Mouse (Mus musculus): ENCODE results near the gene Spred2.

Spred2 gene

DNA sequence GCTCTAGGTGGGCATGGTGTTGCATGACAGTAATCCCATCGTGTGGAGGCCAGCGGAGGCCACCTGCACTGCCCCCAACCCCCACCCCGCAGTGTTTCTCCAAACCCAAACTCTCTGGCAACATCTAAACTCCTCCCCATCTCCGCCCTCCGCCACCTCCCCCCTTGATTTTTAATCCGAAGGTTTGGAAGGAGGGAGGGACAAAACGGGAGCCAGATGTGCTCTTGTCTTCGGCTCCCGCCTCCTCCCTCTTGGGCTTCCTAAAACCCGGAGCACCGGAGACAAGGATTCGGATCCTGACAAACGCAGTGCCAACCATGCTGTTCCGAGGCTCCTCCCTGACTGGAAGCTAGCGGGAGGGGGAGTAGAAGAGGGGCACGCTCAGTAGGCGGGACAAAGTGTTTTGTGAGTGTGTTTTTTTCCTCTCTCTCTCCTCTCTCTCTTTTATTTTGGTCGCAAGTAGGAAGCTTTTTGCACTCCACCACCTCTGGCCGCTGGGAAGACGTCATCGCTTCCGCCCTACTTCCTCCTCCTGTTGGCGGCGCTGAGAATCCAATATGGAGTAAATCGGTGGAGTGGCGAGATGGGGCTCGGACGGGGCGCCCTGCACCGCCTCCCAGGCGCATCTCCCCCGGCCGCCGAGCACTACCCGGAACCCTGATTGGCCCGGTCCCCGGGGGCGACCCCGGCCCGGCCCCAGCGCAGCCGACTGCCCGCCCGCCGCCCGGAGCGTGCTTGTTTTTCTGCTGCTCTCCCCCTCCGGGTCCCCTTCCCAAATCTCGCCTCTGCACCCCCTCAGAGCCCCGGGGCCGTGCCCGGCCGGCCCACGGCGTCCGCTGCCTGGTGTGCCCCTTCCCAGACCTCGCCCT is at the start of gene Spred2:
Spred2 (plus strand) TSS at position 488 of the 869 bp plus-strand sequence.
- peak; percentile 95 for DNase-seq (ENCODE audit: inconsistent ontology term)

DNA sequence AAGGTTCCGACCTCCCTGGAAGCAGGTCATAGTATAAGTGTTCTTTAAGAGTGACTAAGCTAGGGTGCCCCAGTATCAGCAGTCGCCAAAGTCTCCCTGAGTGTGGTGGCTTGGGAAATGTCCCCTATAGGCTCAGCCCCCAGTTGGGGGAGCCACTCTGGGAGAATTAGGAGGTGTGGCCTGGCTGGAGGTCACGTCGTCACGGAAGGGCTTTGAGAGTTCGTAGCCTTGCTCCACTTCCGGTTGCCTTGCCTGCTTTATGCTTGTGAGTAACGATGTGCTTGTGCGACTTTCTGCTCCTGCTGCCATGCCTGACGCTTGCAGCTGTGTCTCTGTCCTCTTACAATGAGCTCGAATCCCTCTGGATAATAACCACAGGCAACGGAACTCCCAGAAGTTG is 48.6 kb upstream of the Spred2 start:
- no peak for DNase-seq (ENCODE audit: inconsistent ontology term)

DNA sequence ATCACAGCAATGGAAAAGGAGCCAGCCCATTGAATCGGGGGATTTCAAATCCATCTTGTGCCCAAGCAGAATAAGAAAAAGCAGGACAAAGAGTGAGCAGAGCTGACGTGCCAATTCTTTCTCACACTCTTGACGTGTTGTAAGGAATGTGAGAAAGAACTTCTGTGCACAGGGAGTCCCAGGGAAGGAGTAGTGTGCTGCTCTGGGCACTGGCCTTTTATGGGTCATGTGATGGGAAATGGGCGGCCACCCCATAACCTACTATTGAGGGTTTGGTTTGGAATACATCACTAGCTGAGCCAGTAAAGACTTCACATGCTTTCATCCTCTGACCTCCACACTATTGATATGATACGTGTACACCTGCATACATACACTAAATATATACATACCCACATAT is 48.2 kb upstream of the Spred2 start:
- no peak for DNase-seq (ENCODE audit: inconsistent ontology term)

DNA sequence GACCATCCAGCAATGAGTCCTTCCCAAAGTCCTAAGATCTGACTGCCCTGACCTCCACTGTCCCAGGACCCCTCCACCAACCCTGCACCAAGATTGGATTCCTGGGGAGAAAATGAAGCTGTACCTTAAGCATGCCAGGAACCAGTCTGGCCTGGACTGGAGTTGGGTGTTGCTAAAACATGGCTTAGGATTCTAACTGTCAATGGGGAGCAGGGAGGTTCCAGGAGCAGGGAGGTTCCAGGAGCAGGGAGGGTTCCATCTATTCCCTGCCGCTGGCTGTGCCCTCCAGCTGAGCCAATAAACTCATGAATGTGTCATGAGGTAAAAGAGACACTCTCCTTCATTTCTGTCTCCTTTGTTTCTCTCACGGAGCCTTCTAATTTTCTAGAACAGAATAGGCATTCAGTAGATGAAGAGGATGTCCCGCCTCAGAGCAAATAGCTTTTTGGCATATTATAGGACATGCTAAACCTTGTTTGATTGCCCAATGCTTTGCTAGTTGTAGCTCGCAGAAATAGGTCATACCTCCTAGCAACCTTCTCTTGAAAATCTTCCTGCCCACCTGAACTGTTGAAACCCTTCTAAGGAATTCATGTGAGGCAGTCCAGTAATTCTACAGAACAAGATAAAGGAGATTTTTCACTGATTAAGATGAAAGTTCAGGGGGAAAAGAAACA is 46.8 kb upstream of the Spred2 start:
- DNase-seq (ENCODE audit: inconsistent ontology term): no peak

DNA sequence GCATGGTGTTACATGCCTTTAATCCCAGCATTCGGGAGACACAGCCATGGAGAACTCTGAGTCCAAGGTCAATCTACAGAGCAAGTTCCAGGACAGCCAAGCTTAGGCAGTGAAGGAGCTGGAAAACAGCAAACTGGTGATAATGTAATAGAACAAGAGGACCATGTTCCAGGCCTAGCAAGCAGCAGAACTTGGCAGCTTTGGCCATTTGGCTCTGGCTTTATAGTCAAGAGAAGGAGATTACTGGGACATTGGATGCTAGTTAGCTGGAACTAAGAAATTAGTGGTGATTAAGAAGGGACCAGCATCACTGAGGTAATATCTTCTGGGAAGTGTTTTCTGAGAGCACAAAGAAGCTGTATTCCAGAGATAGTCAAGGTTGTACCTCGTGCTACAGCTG is 42.8 kb upstream of the Spred2 start:
- no peak for DNase-seq (ENCODE audit: inconsistent ontology term)

DNA sequence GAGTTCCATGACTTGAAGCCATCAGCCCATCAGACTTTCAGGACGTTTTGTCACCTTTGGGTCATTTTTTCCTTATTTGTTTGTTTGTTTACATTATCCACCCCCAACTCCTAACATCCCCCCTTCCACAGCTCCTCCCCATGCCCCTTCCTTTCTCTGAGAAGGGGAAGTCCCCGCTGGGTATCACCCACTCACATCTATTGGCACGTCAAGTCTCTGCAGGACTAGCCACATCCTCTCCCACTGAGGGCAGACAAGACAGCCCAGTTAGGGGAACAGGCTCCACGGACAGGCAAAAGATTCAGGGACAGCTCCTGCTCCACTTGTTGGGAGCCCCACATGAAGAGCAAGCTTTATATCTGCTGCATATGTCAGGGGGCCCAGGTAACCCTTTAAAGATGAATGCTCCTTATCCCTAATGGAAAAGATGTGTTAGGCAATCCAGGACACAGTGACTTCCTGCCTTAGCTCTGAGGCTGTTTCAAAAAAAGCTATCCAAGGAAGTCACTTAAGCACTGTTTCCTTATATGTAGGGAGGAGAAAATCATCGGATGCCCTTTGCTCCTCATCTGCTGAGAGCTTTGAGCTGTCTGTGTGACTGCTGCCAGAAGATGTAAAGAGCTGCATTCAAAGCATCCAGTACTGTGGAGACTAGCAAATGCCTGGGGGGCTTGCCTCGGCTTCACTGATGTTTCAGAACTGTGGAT is 33.3 kb upstream of the Spred2 start:
- no peak for DNase-seq (ENCODE audit: inconsistent ontology term)

DNA sequence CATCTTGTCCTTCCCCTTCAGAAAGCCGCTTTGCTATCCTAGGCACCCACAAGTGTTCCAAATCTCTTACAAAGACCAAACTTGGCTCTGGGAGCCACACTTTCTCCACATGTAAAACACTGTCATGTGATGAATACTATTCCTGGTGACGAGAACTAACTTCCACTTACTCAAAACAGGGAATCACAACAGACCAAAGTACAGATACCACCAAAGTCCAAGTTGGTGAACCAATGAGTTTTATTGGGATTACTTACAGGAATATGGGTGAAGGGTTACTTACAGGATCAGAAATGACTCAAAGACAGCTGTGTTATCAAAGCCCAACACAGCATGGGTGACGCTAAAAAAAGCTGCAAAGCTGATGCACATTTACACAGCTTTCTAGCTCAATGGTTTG is 30.9 kb upstream of the Spred2 start:
- DNase-seq (ENCODE audit: inconsistent ontology term): no peak

DNA sequence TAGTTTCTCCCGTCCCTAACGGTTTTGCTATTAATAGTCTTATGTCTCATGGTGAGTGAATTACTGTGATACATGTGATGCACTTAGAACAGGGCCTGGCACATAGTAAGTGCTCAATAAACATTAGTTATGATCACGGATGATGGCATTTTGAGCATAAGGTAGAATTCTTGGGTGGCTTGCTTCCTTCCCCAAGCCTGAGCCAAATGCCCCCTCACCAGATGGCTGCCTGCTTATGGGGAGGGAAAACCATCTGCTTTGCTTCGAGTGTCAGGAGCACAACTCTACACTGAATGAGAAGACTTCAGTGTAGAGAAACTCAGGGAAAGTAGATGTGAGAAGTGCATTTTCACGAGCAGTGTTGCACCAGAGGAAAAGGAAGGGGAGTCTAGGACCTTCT is 24.6 kb upstream of the Spred2 start:
- no peak for DNase-seq (ENCODE audit: inconsistent ontology term)

DNA sequence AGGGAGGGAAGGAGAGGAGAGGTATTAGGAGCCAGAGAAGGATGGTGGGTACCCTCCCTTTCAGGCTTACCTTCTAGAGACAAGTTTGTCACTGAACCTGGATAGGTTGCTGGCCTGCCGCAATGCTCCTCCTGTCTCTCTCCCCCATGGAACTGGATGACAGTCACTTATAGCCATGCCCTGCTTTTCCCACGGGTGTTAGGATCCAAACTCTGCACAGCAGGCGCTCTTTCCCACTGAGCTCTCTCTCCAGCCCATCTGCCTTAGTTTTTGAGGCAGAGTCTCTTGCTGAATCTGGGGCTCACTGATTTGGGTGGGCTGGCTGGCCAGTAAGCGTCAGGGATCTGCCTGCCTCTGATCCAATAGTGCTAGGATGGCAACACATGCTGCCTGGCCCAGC is 23.5 kb upstream of the Spred2 start:
- no peak for DNase-seq (ENCODE audit: inconsistent ontology term)

DNA sequence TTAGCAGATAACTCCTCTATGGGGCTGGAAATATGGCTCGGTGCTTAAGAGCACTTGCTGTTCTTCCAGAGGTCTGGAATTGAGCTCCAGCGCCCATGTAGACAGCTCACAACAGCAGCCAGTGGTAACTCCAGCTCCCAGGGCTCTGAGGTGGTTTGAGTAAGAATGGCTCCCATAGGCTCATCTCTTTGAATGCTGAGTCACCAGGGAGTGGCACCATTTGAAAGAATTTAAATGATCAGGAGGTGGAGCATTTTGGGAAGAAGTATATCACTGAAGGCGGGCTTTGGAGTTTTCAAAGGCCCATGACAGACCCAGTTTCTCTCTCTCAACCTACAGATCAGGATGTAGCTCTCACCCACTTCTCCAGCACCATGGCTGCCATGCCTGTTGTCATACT is 13.0 kb upstream of the Spred2 start:
- DNase-seq (ENCODE audit: inconsistent ontology term): no peak

DNA sequence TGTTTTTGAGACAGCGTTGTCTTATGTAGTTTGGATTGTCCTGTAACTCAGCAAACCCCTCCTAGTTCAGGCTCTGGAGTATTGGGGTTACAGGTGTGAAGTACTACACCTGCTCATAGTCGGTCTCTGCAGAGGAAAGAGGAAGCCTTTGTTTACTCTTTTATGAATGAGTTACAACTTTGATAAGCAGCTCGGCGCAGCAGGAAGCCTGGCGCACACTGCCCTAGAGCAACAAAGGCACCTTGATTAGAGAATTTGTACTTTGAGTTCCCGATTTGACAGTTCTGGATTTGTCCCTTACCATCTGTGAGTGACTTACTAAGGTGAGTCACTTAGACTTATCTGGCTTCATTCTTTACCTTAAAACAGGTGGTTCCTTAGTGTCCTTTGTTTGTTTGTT is 12.0 kb upstream of the Spred2 start:
- DNase-seq (ENCODE audit: inconsistent ontology term): no peak

DNA sequence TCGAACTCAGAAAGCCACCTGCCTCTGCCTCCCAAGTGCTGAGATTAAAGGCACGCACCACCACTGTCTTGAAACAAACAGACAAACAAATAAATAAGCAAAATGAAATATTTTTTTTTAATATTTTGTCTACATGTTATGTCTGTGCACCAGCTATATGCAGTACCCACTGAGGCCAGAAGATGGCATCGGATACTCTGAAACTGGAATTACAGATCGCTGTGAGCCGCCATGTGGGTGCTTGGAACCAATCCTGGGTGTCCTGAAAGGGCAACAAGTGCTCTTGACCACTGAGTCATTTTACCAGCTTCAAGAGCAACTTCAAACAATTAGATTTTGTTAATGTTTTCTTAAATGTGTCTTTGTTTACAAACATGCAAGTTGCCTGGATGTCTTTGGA is 11.5 kb upstream of the Spred2 start:
- no peak for DNase-seq (ENCODE audit: inconsistent ontology term)

DNA sequence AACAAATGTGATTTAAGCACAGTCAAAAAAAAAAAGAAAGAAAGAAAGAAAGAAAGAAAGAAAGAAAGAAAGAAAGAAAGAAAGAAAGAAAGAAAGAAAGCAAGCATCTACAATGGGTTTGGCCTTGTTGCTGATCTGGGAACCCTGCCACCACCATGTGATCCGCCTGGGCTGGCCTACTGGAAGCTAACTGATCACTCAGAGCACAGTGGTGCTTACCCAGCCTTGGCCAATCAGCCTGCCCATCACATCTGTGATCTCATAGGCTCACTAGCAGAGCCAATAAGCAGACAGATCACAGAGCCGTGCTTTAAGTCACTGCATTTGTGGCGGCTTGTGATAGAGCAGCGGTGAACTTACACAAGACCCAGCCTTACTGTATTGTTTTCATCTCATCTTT is 10.4 kb upstream of the Spred2 start:
- no peak for DNase-seq (ENCODE audit: inconsistent ontology term)

DNA sequence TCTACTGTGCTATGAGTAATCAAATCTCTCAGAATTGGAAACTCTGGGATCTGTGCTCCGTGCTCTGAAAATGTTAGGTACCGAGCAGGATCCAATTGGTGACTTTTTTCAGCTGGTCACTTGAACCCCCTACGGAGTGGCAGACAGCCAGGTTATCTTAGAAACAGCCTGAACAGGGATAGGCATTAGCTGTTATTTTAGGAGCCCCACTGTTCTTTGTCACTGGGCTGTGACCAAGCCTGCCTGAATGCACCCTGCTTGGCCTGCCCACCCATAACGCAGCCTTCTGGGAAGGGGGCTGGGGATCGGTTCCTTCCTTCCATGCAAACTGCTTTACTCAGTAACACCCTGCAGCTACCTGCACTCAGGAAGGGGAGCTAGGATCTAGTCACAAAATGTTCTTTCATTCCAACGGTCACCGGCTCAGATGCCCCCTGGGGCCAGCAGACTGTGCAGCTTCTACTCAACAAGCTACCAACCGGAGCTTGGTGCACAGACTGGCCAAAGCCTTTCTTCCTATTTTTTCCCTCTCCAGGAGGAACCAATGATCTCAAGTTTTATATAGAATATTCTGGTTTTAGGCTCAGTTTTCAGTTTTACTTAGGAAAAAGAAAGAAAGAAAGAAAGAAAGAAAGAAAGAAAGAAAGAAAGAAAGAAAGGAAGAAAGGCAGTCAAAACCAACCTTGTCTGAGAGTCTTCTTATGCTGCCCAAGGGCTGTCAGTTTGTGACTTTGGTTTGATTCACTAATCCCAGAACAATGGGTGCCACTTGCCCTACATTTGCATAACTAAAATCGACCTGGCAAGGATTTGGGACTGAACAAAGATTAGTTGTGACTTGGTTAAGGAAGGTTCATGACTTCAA is 6.6 kb upstream of the Spred2 start:
- DNase-seq (ENCODE audit: inconsistent ontology term): no peak

DNA sequence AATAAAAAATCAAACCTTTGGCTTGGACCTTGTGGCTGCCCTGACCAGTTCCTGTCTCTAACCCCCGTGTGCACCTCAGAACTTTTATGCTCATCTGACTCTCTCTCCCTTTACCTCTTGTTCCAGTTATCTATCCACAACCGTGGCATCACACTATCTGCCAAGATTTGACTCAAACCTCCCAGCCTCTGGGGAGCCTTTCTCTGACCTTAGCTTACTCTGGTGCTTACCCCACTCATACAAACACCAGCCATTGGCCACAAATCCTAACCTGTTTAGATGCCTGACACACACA is 6.0 kb upstream of the Spred2 start:
- no peak for DNase-seq (ENCODE audit: inconsistent ontology term)

DNA sequence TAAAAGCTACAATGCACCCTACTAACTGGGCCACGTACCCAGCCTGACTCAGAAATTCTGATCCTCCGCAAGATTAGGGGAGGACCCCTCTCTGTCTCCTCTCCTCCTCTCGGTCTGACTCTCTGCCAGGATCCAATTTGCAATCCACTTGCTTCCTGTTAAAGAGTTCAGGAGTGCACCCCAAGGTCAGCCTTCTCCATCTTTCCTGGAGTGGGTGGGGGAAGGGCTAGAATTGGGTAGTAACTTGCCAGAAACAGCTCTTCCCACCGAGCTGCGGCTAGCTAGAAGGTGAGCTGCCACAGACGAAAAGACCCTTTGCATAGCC is 4.8 kb upstream of the Spred2 start:
- peak; percentile 65 for DNase-seq (ENCODE audit: inconsistent ontology term)

DNA sequence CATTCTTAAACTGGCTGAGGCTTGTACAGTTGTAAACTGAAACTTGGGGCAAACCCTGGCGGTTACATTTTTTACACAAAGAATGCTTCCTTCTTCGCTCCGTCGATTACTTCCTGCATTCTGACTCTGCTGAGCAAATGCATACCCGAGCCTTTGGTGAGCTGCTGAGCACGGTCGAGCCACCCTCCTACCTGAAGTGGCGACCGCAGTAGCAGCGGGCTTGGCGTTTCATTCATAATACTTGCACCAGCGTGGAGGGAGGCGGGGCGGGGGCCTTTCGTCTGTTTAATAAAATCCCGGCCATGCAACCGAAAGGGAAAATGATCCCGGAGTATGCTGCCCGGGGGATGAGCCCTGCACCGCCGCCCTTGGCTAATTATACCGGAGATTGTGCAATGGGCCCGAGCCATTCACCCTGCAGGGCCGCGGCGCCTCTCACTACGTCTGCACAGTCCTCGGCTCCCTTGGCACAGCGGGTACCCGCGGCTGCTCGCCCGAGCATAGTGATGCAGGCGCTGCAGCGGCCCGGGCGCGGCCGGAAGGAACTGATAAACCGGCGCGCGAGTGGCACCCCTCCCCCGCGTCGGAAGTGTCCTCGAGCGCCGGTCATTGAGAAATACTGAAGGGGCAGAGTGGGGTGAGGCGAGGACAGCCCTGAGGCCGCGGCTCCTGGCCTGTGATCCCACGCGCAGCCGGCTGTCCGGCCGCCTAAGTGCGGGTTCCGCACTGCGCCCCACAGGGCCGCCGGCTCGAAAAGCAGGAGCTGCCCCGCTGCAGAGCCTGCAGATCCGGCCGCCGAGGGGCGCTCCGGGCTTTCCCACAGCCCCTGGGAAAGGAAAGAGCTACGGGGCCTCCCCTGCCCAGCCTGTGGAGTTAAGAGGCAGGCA is 4.1 kb upstream of the Spred2 start:
- DNase-seq (ENCODE audit: inconsistent ontology term): peak; percentile 92

DNA sequence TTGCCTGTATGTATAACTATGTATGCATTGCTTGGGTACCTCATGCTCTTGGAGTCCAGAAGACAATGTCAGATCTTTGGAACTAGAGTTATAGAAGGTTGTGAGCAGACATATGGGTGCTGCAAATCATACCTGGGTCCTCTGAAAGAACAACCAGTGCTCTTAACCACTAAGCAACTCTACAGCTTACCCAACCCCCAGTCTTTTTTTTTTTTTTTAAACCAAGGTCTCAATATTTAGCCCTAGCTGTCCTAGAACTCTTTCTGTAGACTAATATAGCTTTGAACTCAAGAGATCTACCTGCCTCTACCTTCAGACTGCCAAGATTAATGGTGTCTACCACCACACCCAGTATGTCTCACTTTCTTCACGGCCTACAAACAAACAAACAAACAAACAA is 2.5 kb upstream of the Spred2 start:
- no peak for DNase-seq (ENCODE audit: inconsistent ontology term)

DNA sequence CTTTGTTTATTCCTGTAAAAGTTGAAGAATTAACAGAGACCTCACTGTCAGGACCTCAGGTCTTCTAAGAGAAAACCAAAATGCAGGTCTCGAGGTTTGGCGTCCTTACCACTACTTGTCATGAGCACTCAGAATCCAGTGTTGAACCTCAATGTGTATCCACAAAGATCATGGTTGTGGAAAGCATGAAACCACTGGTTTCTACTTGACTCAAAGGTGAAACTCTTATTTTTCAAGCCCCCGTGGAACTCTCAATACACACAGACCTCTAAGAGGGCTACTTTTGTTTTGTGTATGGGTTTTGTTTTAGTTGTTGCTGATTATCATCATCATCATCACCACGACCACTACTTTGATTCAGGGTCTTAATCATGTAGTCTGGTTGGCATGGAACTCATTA is 2.0 kb upstream of the Spred2 start:
- no peak for DNase-seq (ENCODE audit: inconsistent ontology term)

DNA sequence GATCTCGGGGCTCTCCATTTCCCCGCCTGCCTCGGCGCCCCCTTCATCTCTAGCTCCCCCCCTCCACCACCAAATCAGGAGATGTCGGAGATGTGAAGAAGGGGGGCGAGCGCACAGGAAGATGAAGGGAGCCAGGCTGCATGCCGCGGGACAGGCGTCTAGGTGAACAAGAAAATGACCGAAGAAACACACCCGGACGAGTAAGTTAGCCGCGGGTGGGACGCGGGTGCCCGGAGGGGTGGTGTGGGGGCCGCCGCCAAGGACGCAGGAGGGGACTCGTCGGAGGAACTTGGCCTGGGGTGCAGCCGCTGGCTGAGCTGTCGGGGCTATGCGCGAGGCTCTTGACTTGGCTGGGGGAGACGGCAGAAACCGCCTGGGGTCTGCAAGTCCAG is 578 bp downstream of the Spred2 start:
- no peak for DNase-seq (ENCODE audit: inconsistent ontology term)
